Comparison of ENCODE assay signal across 13 mouse cellular contexts in genomic region chr17:35707929-35708328, GRCm38 (mm10). TPM values are rescaled to one million over a fixed set of nuclear protein-coding genes. Genes with fewer than 3 reads are reported as not detected.
DNase-seq lines count a peak whose midpoint lies in the region; ATAC-seq and TF ChIP-seq lines count a peak whose summit lies in the region.
"Had no signal": no experiment of that assay in that cellular context is flagged by ENCODE, and none has a peak within 500 bp of the region (broad histone marks: within the 10 kb centered on the region; RNA-seq: fewer than 3 reads in every experiment).

No protein-coding gene starts in this region.

- peaks cover 12% of the 10 kb centered on the region for H3K4me1 ChIP-seq in limb, embryonic 14.5 days (ENCODE audit: control insufficient read depth, insufficient read depth, low read length)
- peaks cover 36% of the 10 kb centered on the region for H3K4me1 ChIP-seq in limb, embryonic 10.5 days
- peaks cover 41% of the 10 kb centered on the region for H3K4me1 ChIP-seq in embryonic facial prominence, embryonic 14.5 days (ENCODE audit: control insufficient read depth, insufficient read depth, low read length)
- H3K4me1 ChIP-seq in small intestine, adult 2 months (ENCODE audit: control insufficient read depth, insufficient read depth, insufficient read length, low read length), result peaks cover 10% of the 10 kb centered on the region
- H3K4me1 ChIP-seq in midbrain, embryonic 10.5 days, result peaks cover 63% of the 10 kb centered on the region

- TF ChIP-seq CTCF in small intestine, adult 2 months (IDR thresholded peaks at IDR 0.05; ENCODE audit: extremely low read depth, insufficient read length, insufficient replicate concordance, low read depth, low read length), result no peak

- no peak overlapping the region for H3K4me2 ChIP-seq in limb, embryonic 14.5 days (replicated peaks; ENCODE audit: low read depth, low read length, severe bottlenecking)
- no peak overlapping the region for H3K4me2 ChIP-seq in embryonic facial prominence, embryonic 14.5 days (ENCODE audit: low read depth, low read length)

- no peaks in the 10 kb centered on the region for H3K36me3 ChIP-seq in limb, embryonic 14.5 days (ENCODE audit: control insufficient read depth, insufficient read depth, low read length)
- no peaks in the 10 kb centered on the region for H3K36me3 ChIP-seq in limb, embryonic 10.5 days
- no peaks in the 10 kb centered on the region for H3K36me3 ChIP-seq in embryonic facial prominence, embryonic 14.5 days (ENCODE audit: control insufficient read depth, insufficient read depth, low read length)
- H3K36me3 ChIP-seq in small intestine, adult 2 months (ENCODE audit: control insufficient read depth, insufficient read depth, low read length), result no peaks in the 10 kb centered on the region
- no peaks in the 10 kb centered on the region for H3K36me3 ChIP-seq in midbrain, embryonic 10.5 days

- TF ChIP-seq POLR2A in limb, embryonic 14.5 days (IDR thresholded peaks at IDR 0.05; ENCODE audit: borderline replicate concordance, extremely low read depth, insufficient read depth, insufficient read length), result no peak
- no peak for TF ChIP-seq POLR2A in small intestine, adult 2 months (IDR thresholded peaks at IDR 0.05; ENCODE audit: low read depth, low read length)

- no peak overlapping the region for H3K9ac ChIP-seq in limb, embryonic 14.5 days (ENCODE audit: low read depth, low read length, severe bottlenecking)
- no peak overlapping the region for H3K9ac ChIP-seq in embryonic facial prominence, embryonic 14.5 days (ENCODE audit: low read depth, low read length)

- peak; percentile 75 to 82 for DNase-seq in adrenal gland, adult (ENCODE audit: inconsistent age in 2 of 2, low spot score in 1 of 2)
- no peak for DNase-seq in adrenal gland, postnatal 14 days
- peak; percentile 40 for DNase-seq in limb, embryonic 14.5 days (ENCODE audit: low spot score)
- no peak for DNase-seq in limb, embryonic 10.5 days (ENCODE audit: low spot score)
- DNase-seq in embryonic facial prominence, embryonic 14.5 days (ENCODE audit: low spot score), result peak; percentile 78
- DNase-seq in lung, postnatal 25 days (ENCODE audit: low spot score), result no peak
- DNase-seq in midbrain, embryonic 10.5 days (ENCODE audit: low spot score), result no peak
- DNase-seq: cerebellum, postnatal 36 days; heart, postnatal 10 days; lung, adult 18-20 months had no signal

- ATAC-seq in limb, embryonic 14.5 days (ENCODE audit: low FRiP score, low read depth), result no peak
- ATAC-seq in embryonic facial prominence, embryonic 14.5 days (ENCODE audit: low read depth), result peak; percentile 17; the same call in 1 of the 2 replicates
- ATAC-seq: Patski had no signal

- no peak overlapping the region for H3K4me3 ChIP-seq in limb, embryonic 14.5 days (replicated peaks; ENCODE audit: low read length)
- no peak overlapping the region for H3K4me3 ChIP-seq in limb, embryonic 10.5 days
- no peak overlapping the region for H3K4me3 ChIP-seq in embryonic facial prominence, embryonic 14.5 days (ENCODE audit: low read depth, low read length)
- H3K4me3 ChIP-seq in small intestine, adult 2 months (ENCODE audit: low read depth, low read length), result no peak overlapping the region
- H3K4me3 ChIP-seq in midbrain, embryonic 10.5 days, result no peak overlapping the region
- H3K4me3 ChIP-seq: erythroblast, embryonic 14.5 days had no signal

- whole genome bisulfite sequencing in limb, embryonic 14.5 days, result 54% methylated on average over 7 of the region's 7 CpGs
- WGBS in limb, embryonic 10.5 days, result 81% methylated on average over 7 of the region's 7 CpGs
- WGBS in embryonic facial prominence, embryonic 14.5 days, result 57% methylated on average over 7 of the region's 7 CpGs
- 19% methylated on average over 7 of the region's 7 CpGs for WGBS in small intestine, adult 2 months
- 73% methylated on average over 7 of the region's 7 CpGs for WGBS in midbrain, embryonic 10.5 days

- no peak overlapping the region for H3K27ac ChIP-seq in limb, embryonic 14.5 days (replicated peaks; ENCODE audit: low read depth, low read length)
- no peak overlapping the region for H3K27ac ChIP-seq in limb, embryonic 10.5 days
- H3K27ac ChIP-seq in embryonic facial prominence, embryonic 14.5 days (replicated peaks; ENCODE audit: low read depth, low read length), result peak overlapping the region; percentile 55
- H3K27ac ChIP-seq in small intestine, adult 2 months (ENCODE audit: insufficient read depth, low read depth, low read length), result peak overlapping the region; percentile 27; the same call in 1 of the 2 replicates
- no peak overlapping the region for H3K27ac ChIP-seq in midbrain, embryonic 10.5 days (replicated peaks)

- no peaks in the 10 kb centered on the region for H3K9me3 ChIP-seq in limb, embryonic 14.5 days (ENCODE audit: control insufficient read depth, low read length)
- no peaks in the 10 kb centered on the region for H3K9me3 ChIP-seq in limb, embryonic 10.5 days (replicated peaks)
- no peaks in the 10 kb centered on the region for H3K9me3 ChIP-seq in embryonic facial prominence, embryonic 14.5 days (ENCODE audit: control insufficient read depth, low read length)
- H3K9me3 ChIP-seq in midbrain, embryonic 10.5 days (replicated peaks), result no peaks in the 10 kb centered on the region

- no peaks in the 10 kb centered on the region for H3K27me3 ChIP-seq in limb, embryonic 14.5 days (ENCODE audit: control insufficient read depth, insufficient read depth, low read length)
- peaks cover 15% of the 10 kb centered on the region for H3K27me3 ChIP-seq in limb, embryonic 10.5 days (ENCODE audit: low read depth, poor library complexity, severe bottlenecking)
- no peaks in the 10 kb centered on the region for H3K27me3 ChIP-seq in embryonic facial prominence, embryonic 14.5 days (replicated peaks; ENCODE audit: control insufficient read depth, insufficient read depth, low read length)
- H3K27me3 ChIP-seq in small intestine, adult 2 months (ENCODE audit: control insufficient read depth, insufficient read depth, low read length), result no peaks in the 10 kb centered on the region
- H3K27me3 ChIP-seq in midbrain, embryonic 10.5 days (ENCODE audit: low read depth, poor library complexity, severe bottlenecking), result no peaks in the 10 kb centered on the region
- H3K27me3 ChIP-seq: Patski had no signal

RNA-seq across cellular contexts. Expression of gene Ddr1, which starts 3.5 kb away (rescaled TPM):
- total RNA-seq in adrenal gland, postnatal 14 days (2021), result 36.3 and 36.4 TPM in 2 replicates
- 49.4 and 60.1 TPM in 2 replicates for polyA plus RNA-seq in limb, embryonic 14.5 days (2012; rRNA removed)
- 56.7 and 58.2 TPM in 2 replicates for polyA plus RNA-seq in limb, embryonic 14.5 days (2014; fragmentation: Nextera tagmentation; extraction: Ambion mirVana)
- polyA plus RNA-seq in limb, embryonic 10.5 days (2016; fragmentation: Nextera tagmentation; extraction: Ambion mirVana), result 18.3 and 21.9 TPM in 2 replicates
- 50.6 and 54.1 TPM in 2 replicates for polyA plus RNA-seq in embryonic facial prominence, embryonic 14.5 days (2014; fragmentation: Nextera tagmentation; extraction: Ambion mirVana)
- polyA plus RNA-seq in small intestine, adult 2 months (2012; rRNA removed), result 51.9 and 76.9 TPM in 2 replicates
- polyA plus RNA-seq in midbrain, embryonic 10.5 days (2016; fragmentation: Nextera tagmentation; extraction: Ambion mirVana), result 142 and 193 TPM in 2 replicates
- polyA plus RNA-seq: erythroblast, embryonic 14.5 days had no signal

RNA-seq across cellular contexts. Expression of gene Gtf2h4, which starts 34.4 kb away (rescaled TPM):
- total RNA-seq in adrenal gland, postnatal 14 days (2021), result 24.3 and 24.7 TPM in 2 replicates
- polyA plus RNA-seq in limb, embryonic 14.5 days (2012; rRNA removed), result 43.0 and 52.0 TPM in 2 replicates
- polyA plus RNA-seq in limb, embryonic 14.5 days (2014; fragmentation: Nextera tagmentation; extraction: Ambion mirVana), result 40.7 and 44.9 TPM in 2 replicates
- polyA plus RNA-seq in limb, embryonic 10.5 days (2016; fragmentation: Nextera tagmentation; extraction: Ambion mirVana), result 67.0 and 72.4 TPM in 2 replicates
- 34.8 and 35.3 TPM in 2 replicates for polyA plus RNA-seq in embryonic facial prominence, embryonic 14.5 days (2014; fragmentation: Nextera tagmentation; extraction: Ambion mirVana)
- polyA plus RNA-seq in small intestine, adult 2 months (2012; rRNA removed), result 11.0 and 17.2 TPM in 2 replicates
- 50.1 and 52.3 TPM in 2 replicates for polyA plus RNA-seq in midbrain, embryonic 10.5 days (2016; fragmentation: Nextera tagmentation; extraction: Ambion mirVana)

RNA-seq across cellular contexts. Expression of gene Vars2, which starts 40.5 kb away (rescaled TPM):
- 49.6 and 52.0 TPM in 2 replicates for total RNA-seq in adrenal gland, postnatal 14 days (2021)
- 35.4 and 47.8 TPM in 2 replicates for polyA plus RNA-seq in limb, embryonic 14.5 days (2012; rRNA removed)
- polyA plus RNA-seq in limb, embryonic 14.5 days (2014; fragmentation: Nextera tagmentation; extraction: Ambion mirVana), result 14.8 and 18.7 TPM in 2 replicates
- 21.1 and 21.5 TPM in 2 replicates for polyA plus RNA-seq in limb, embryonic 10.5 days (2016; fragmentation: Nextera tagmentation; extraction: Ambion mirVana)
- 14.2 and 15.1 TPM in 2 replicates for polyA plus RNA-seq in embryonic facial prominence, embryonic 14.5 days (2014; fragmentation: Nextera tagmentation; extraction: Ambion mirVana)
- polyA plus RNA-seq in small intestine, adult 2 months (2012; rRNA removed), result 18.2 and 26.5 TPM in 2 replicates
- polyA plus RNA-seq in midbrain, embryonic 10.5 days (2016; fragmentation: Nextera tagmentation; extraction: Ambion mirVana), result 19.3 and 20.6 TPM in 2 replicates

Comparison
In these comparisons a context has a peak if more than half of its experiments do, and no peak if none do; other contexts are left out.
1. DNase-seq: peak in adrenal gland, adult (2 of 2), limb, embryonic 14.5 days (single experiment) and embryonic facial prominence, embryonic 14.5 days (single experiment); none in adrenal gland, postnatal 14 days (single experiment), limb, embryonic 10.5 days (single experiment), lung, postnatal 25 days (single experiment) and midbrain, embryonic 10.5 days (single experiment).
2. H3K27ac ChIP-seq: peak in embryonic facial prominence, embryonic 14.5 days (single experiment) and small intestine, adult 2 months (single experiment); none in limb, embryonic 14.5 days (single experiment), limb, embryonic 10.5 days (single experiment) and midbrain, embryonic 10.5 days (single experiment).